Mouse (Mus musculus) cerebellum, postnatal 36 days (tissue): ENCODE data around the gene Slmap.
"Not testable (repeated sequence)": the region's sequence is repeated elsewhere in the genome, so short reads cannot be mapped to it uniquely, and the experiment has no call there.

Experiments used
- DNase-seq, 2 experiments: peaks; one replicate each; pipeline ENCODE4 v3.0.0; 2021 to 2022; ENCODE audit warnings: mixed read lengths in 2 of 2

The Slmap gene

GRCm38 (mm10) chr14:26532752-26533151 lies 2.0 kb downstream of the Slmap start:
- no peak for DNase-seq

GRCm38 (mm10) chr14:26531410-26532313 lies 3.1 kb downstream of the Slmap start:
- DNase-seq = no peak

GRCm38 (mm10) chr14:26530350-26530749 lies 4.4 kb downstream of the Slmap start:
- no peak for DNase-seq

GRCm38 (mm10) chr14:26528296-26528695 lies 6.4 kb downstream of the Slmap start:
- DNase-seq = no peak

- no peak for DNase-seq
These were observed 8.8 kb downstream of the Slmap start for GRCm38 (mm10) chr14:26525955-26526354.

GRCm38 (mm10) chr14:26523082-26523481 lies 11.6 kb downstream of the Slmap start:
- no peak for DNase-seq

- no peak for DNase-seq
These were observed 14.9 kb downstream of the Slmap start for GRCm38 (mm10) chr14:26519831-26520230.

GRCm38 (mm10) chr14:26517843-26518242 lies 16.9 kb downstream of the Slmap start:
- DNase-seq = no peak

- not testable (repeated sequence) for DNase-seq
These were observed 18.5 kb downstream of the Slmap start for GRCm38 (mm10) chr14:26516232-26516631.

GRCm38 (mm10) chr14:26515802-26516201 lies 18.9 kb downstream of the Slmap start:
- DNase-seq = no peak

- no peak for DNase-seq
These were observed 24.2 kb downstream of the Slmap start for GRCm38 (mm10) chr14:26510545-26510944.

- no peak for DNase-seq
These were observed 26.6 kb downstream of the Slmap start for GRCm38 (mm10) chr14:26508150-26508549.

- no peak for DNase-seq
These were observed 27.4 kb downstream of the Slmap start for GRCm38 (mm10) chr14:26507361-26507760.

- no peak for DNase-seq
These were observed 30.2 kb downstream of the Slmap start for GRCm38 (mm10) chr14:26504541-26504940.

GRCm38 (mm10) chr14:26500136-26500933 lies 34.4 kb downstream of the Slmap start:
- no peak for DNase-seq

GRCm38 (mm10) chr14:26495021-26495420 lies 39.7 kb downstream of the Slmap start:
- DNase-seq = no peak

- DNase-seq = peak; percentile 67 to 81
These were observed 43.6 kb downstream of the Slmap start for GRCm38 (mm10) chr14:26491150-26491549.

GRCm38 (mm10) chr14:26488329-26489020 lies 46.3 kb downstream of the Slmap start:
- DNase-seq = peak; percentile 17 to 19

GRCm38 (mm10) chr14:26486416-26487198 lies 48.1 kb downstream of the Slmap start:
- DNase-seq = peak in 1 of 2 experiments; percentile 27

- no peak for DNase-seq
These were observed 53.3 kb downstream of the Slmap start for GRCm38 (mm10) chr14:26481457-26481856.

GRCm38 (mm10) chr14:26477738-26478137 lies 57.0 kb downstream of the Slmap start:
- no peak for DNase-seq

GRCm38 (mm10) chr14:26476391-26476790 lies 58.3 kb downstream of the Slmap start:
- DNase-seq = no peak
